Mouse (Mus musculus): ENCODE results near the gene Ppp2r5a.

Ppp2r5a gene

GRCm38 (mm10) chr1:191404721-191405329 lies 1.8 kb upstream of the Ppp2r5a start:
- H3K36me3 ChIP-seq (ENCODE audit: control insufficient read depth, insufficient read depth, low read length, poor library complexity, severe bottlenecking): no peaks in the 10 kb centered on the region
- H3K27me3 ChIP-seq (ENCODE audit: control insufficient read depth, insufficient read depth, low read length, poor library complexity, severe bottlenecking): no peaks in the 10 kb centered on the region
- DNase-seq (ENCODE audit: low read depth, low spot score): no peak

GRCm38 (mm10) chr1:191404301-191404700 lies 1.2 kb upstream of the Ppp2r5a start:
- no peaks in the 10 kb centered on the region for H3K36me3 ChIP-seq (ENCODE audit: control insufficient read depth, insufficient read depth, low read length, poor library complexity, severe bottlenecking)
- H3K27me3 ChIP-seq (ENCODE audit: control insufficient read depth, insufficient read depth, low read length, poor library complexity, severe bottlenecking): no peaks in the 10 kb centered on the region
- no peak for DNase-seq (ENCODE audit: low read depth, low spot score)

GRCm38 (mm10) chr1:191402506-191402905 lies 566 bp downstream of the Ppp2r5a start:
- DNase-seq (ENCODE audit: low read depth, low spot score): no peak
- no peaks in the 10 kb centered on the region for H3K36me3 ChIP-seq (ENCODE audit: control insufficient read depth, insufficient read depth, low read length, poor library complexity, severe bottlenecking)
- no peaks in the 10 kb centered on the region for H3K27me3 ChIP-seq (ENCODE audit: control insufficient read depth, insufficient read depth, low read length, poor library complexity, severe bottlenecking)

GRCm38 (mm10) chr1:191396897-191397849 lies 5.9 kb downstream of the Ppp2r5a start:
- peak; percentile 100 for DNase-seq (ENCODE audit: low read depth, low spot score)
- no peaks in the 10 kb centered on the region for H3K27me3 ChIP-seq (ENCODE audit: control insufficient read depth, insufficient read depth, low read length, poor library complexity, severe bottlenecking)
- H3K36me3 ChIP-seq (ENCODE audit: control insufficient read depth, insufficient read depth, low read length, poor library complexity, severe bottlenecking): no peaks in the 10 kb centered on the region

- DNase-seq (ENCODE audit: low read depth, low spot score): peak; percentile 59
- Histone ChIP-seq H3K36me3 (ENCODE audit: control insufficient read depth, insufficient read depth, low read length, poor library complexity, severe bottlenecking) (no peaks in the 10 kb centered on the region), H3K27me3 (ENCODE audit: control insufficient read depth, insufficient read depth, low read length, poor library complexity, severe bottlenecking) (no peaks in the 10 kb centered on the region)
Measured at GRCm38 (mm10) chr1:191396446-191396845, 6.6 kb downstream of the Ppp2r5a start.

- H3K27me3 ChIP-seq (ENCODE audit: control insufficient read depth, insufficient read depth, low read length, poor library complexity, severe bottlenecking): no peaks in the 10 kb centered on the region
- peak; percentile 66 for DNase-seq (ENCODE audit: low read depth, low spot score)
- H3K36me3 ChIP-seq (ENCODE audit: control insufficient read depth, insufficient read depth, low read length, poor library complexity, severe bottlenecking): no peaks in the 10 kb centered on the region
Measured at GRCm38 (mm10) chr1:191395871-191396433, 7.1 kb downstream of the Ppp2r5a start.

GRCm38 (mm10) chr1:191395200-191395599 lies 7.9 kb downstream of the Ppp2r5a start:
- no peak for DNase-seq (ENCODE audit: low read depth, low spot score)
- no peaks in the 10 kb centered on the region for H3K27me3 ChIP-seq (ENCODE audit: control insufficient read depth, insufficient read depth, low read length, poor library complexity, severe bottlenecking)

GRCm38 (mm10) chr1:191394126-191394525 lies 8.9 kb downstream of the Ppp2r5a start:
- no peak for DNase-seq (ENCODE audit: low read depth, low spot score)
- no peaks in the 10 kb centered on the region for H3K36me3 ChIP-seq (ENCODE audit: control insufficient read depth, insufficient read depth, low read length, poor library complexity, severe bottlenecking)

More at GRCm38 (mm10) chr1:191395200-191395599, 7.9 kb downstream of the Ppp2r5a start:
- H3K36me3 ChIP-seq (ENCODE audit: control insufficient read depth, insufficient read depth, low read length, poor library complexity, severe bottlenecking): no peaks in the 10 kb centered on the region

GRCm38 (mm10) chr1:191393536-191393935 lies 9.5 kb downstream of the Ppp2r5a start:
- Histone ChIP-seq H3K27me3 (ENCODE audit: control insufficient read depth, insufficient read depth, low read length, poor library complexity, severe bottlenecking) (no peaks in the 10 kb centered on the region), H3K36me3 (ENCODE audit: control insufficient read depth, insufficient read depth, low read length, poor library complexity, severe bottlenecking) (no peaks in the 10 kb centered on the region)
- DNase-seq (ENCODE audit: low read depth, low spot score): no peak

More at GRCm38 (mm10) chr1:191394126-191394525, 8.9 kb downstream of the Ppp2r5a start:
- H3K27me3 ChIP-seq (ENCODE audit: control insufficient read depth, insufficient read depth, low read length, poor library complexity, severe bottlenecking): no peaks in the 10 kb centered on the region

- peak; percentile 77 for DNase-seq (ENCODE audit: low read depth, low spot score)
- no peaks in the 10 kb centered on the region for H3K36me3 ChIP-seq (ENCODE audit: control insufficient read depth, insufficient read depth, low read length, poor library complexity, severe bottlenecking)
Measured at GRCm38 (mm10) chr1:191391311-191391710, 11.8 kb downstream of the Ppp2r5a start.

GRCm38 (mm10) chr1:191384786-191385430 lies 18.2 kb downstream of the Ppp2r5a start:
- H3K27me3 ChIP-seq (ENCODE audit: control insufficient read depth, insufficient read depth, low read length, poor library complexity, severe bottlenecking): no peaks in the 10 kb centered on the region
- no peak for DNase-seq (ENCODE audit: low read depth, low spot score)
- no peaks in the 10 kb centered on the region for H3K36me3 ChIP-seq (ENCODE audit: control insufficient read depth, insufficient read depth, low read length, poor library complexity, severe bottlenecking)

More at GRCm38 (mm10) chr1:191391311-191391710, 11.8 kb downstream of the Ppp2r5a start:
- no peaks in the 10 kb centered on the region for H3K27me3 ChIP-seq (ENCODE audit: control insufficient read depth, insufficient read depth, low read length, poor library complexity, severe bottlenecking)

GRCm38 (mm10) chr1:191381955-191382736 lies 20.9 kb downstream of the Ppp2r5a start:
- no peak for DNase-seq (ENCODE audit: low read depth, low spot score)
- H3K36me3 ChIP-seq (ENCODE audit: control insufficient read depth, insufficient read depth, low read length, poor library complexity, severe bottlenecking): no peaks in the 10 kb centered on the region; the same call in 1 of the 2 replicates

GRCm38 (mm10) chr1:191380843-191381242 lies 22.2 kb downstream of the Ppp2r5a start:
- no peaks in the 10 kb centered on the region; the same call in 1 of the 2 replicates for H3K36me3 ChIP-seq (ENCODE audit: control insufficient read depth, insufficient read depth, low read length, poor library complexity, severe bottlenecking)
- no peak for DNase-seq (ENCODE audit: low read depth, low spot score)
- H3K27me3 ChIP-seq (ENCODE audit: control insufficient read depth, insufficient read depth, low read length, poor library complexity, severe bottlenecking): no peaks in the 10 kb centered on the region

More at GRCm38 (mm10) chr1:191381955-191382736, 20.9 kb downstream of the Ppp2r5a start:
- H3K27me3 ChIP-seq (ENCODE audit: control insufficient read depth, insufficient read depth, low read length, poor library complexity, severe bottlenecking): no peaks in the 10 kb centered on the region

GRCm38 (mm10) chr1:191378080-191378479 lies 25.0 kb downstream of the Ppp2r5a start:
- no peak for DNase-seq (ENCODE audit: low read depth, low spot score)
- Histone ChIP-seq H3K27me3 (ENCODE audit: control insufficient read depth, insufficient read depth, low read length, poor library complexity, severe bottlenecking) (no peaks in the 10 kb centered on the region), H3K36me3 (ENCODE audit: control insufficient read depth, insufficient read depth, low read length, poor library complexity, severe bottlenecking) (no peaks in the 10 kb centered on the region; the same call in 1 of the 2 replicates)

Data from splenic B cell, adult 2 months (primary cell).